Mouse (Mus musculus) testis, adult 2 months (tissue): ENCODE measurements around the gene Noa1.

Source experiments
- CTCF ChIP-seq: fragments of 200-500 bp; IDR thresholded peaks from 2 replicates; pipeline ENCODE4 v1.5.1; 2012; ENCODE audit warnings: low read depth, mild to moderate bottlenecking, inconsistent platforms, low read length, moderate library complexity; ENCODE audit not compliant: control insufficient read depth, insufficient read depth, insufficient replicate concordance
- POLR2A ChIP-seq: fragments of 200-500 bp; IDR thresholded peaks from 2 replicates; pipeline ENCODE4 v1.6.1; 2012; ENCODE audit warnings: low read depth, mild to moderate bottlenecking, inconsistent platforms, low read length, moderate library complexity; ENCODE audit not compliant: control insufficient read depth

- TF ChIP-seq POLR2A (no peak), CTCF (no peak)
These were observed 45.7 kb upstream of the Noa1 start for GRCm38 (mm10) chr5:77355307-77356265.
